Mouse (Mus musculus) stomach, embryonic 14.5 days (tissue): ENCODE results near the gene Sfxn5. TPM values are rescaled to one million over a fixed set of nuclear protein-coding genes. Genes with fewer than 3 reads are reported as not detected.

Source experiments
- ATAC-seq: fragments of 200-750 bp; cut with Nextera tagmentation; 2 replicates; pipeline ENCODE4 v1.8.0; 2017; ENCODE audit warnings: low read depth, moderate TSS enrichment; ENCODE audit not compliant: insufficient number of reproducible peaks, insufficient read depth, low FRiP score
- H3K27ac ChIP-seq: fragments of 300-500 bp; sonication (generic); 2 replicates; pipeline ENCODE4 v1.5.1; 2014; ENCODE audit warnings: mild to moderate bottlenecking, low read length, moderate library complexity, mixed read lengths
- H3K27me3 ChIP-seq: fragments of 300-500 bp; sonication (generic); 2 replicates; pipeline ENCODE4 v1.6.1; 2014; ENCODE audit warnings: low read length, control low read depth, mixed read lengths; ENCODE audit not compliant: control insufficient read depth, insufficient read depth
- H3K36me3 ChIP-seq: fragments of 300-500 bp; sonication (generic); 2 replicates; pipeline ENCODE4 v1.6.1; 2014; ENCODE audit warnings: mild to moderate bottlenecking, control low read depth, low read length, moderate library complexity, mixed read lengths; ENCODE audit not compliant: control insufficient read depth, insufficient read depth
- H3K4me1 ChIP-seq: fragments of 300-500 bp; sonication (generic); 2 replicates; pipeline ENCODE4 v1.6.1; 2014; ENCODE audit warnings: low read length, control low read depth, mixed read lengths; ENCODE audit not compliant: control insufficient read depth, insufficient read depth
- H3K4me2 ChIP-seq: fragments of 300-500 bp; sonication (generic); replicated peaks from 2 replicates; pipeline ENCODE4 v1.6.1; 2014; ENCODE audit warnings: low read depth, low read length, control low read depth
- H3K4me3 ChIP-seq: fragments of 300-500 bp; sonication (generic); 2 replicates; pipeline ENCODE4 v1.5.1; 2014; ENCODE audit warnings: low read depth, low read length, control low read depth
- H3K9ac ChIP-seq: fragments of 300-500 bp; sonication (generic); replicated peaks from 2 replicates; pipeline ENCODE4 v1.6.1; 2014; ENCODE audit warnings: low read depth, mild to moderate bottlenecking, control low read depth, low read length, moderate library complexity, mixed read lengths
- H3K9me3 ChIP-seq: fragments of 300-500 bp; sonication (generic); 2 replicates; pipeline ENCODE4 v1.6.1; 2016; ENCODE audit warnings: low read depth, low read length, control low read depth; ENCODE audit not compliant: control insufficient read depth
- WGBS: fragments of 180-500 bp; shearing (Covaris S2); extraction: QIAGEN DNeasy Blood & Tissue Kit; methylation state at CpG from one replicate; pipeline ENCODE4 v1.1.7; 2014; 5-methylcytosine and 5-hydroxymethylcytosine counted together
- polyA plus RNA-seq: library from polyadenylated mRNA; unstranded; fragments of >200 nt; fragmentation: Nextera tagmentation; extraction: Ambion mirVana; gene quantifications from 2 replicates; pipeline ENCODE4 v1.2.1, GENCODE M21; 2014

Gene Sfxn5
- polyA plus RNA-seq, 1 experiment from 2014 or later: 13.0 TPM

GRCm38 (mm10) chr6:85369181-85369860 is 36.1 kb upstream of the Sfxn5 start:
- no peak overlapping the region for H3K4me2 ChIP-seq
- no peaks in the 10 kb centered on the region for H3K9me3 ChIP-seq
- ATAC-seq: no peak
- H3K4me1 ChIP-seq: peaks cover 26% of the 10 kb centered on the region; the same call in 1 of the 2 replicates
- no peak overlapping the region; the same call in 1 of the 2 replicates for H3K27ac ChIP-seq
- no peak overlapping the region for H3K4me3 ChIP-seq
- H3K36me3 ChIP-seq: no peaks in the 10 kb centered on the region
- H3K9ac ChIP-seq: no peak overlapping the region
- 64% methylated on average over 5 of the region's 5 CpGs for WGBS
- H3K27me3 ChIP-seq: no peaks in the 10 kb centered on the region

GRCm38 (mm10) chr6:85368722-85369121 is 35.5 kb upstream of the Sfxn5 start:
- Histone ChIP-seq H3K9ac (no peak overlapping the region), H3K27me3 (no peaks in the 10 kb centered on the region), H3K36me3 (no peaks in the 10 kb centered on the region), H3K4me2 (no peak overlapping the region), H3K4me1 (peaks cover 26% of the 10 kb centered on the region; the same call in 1 of the 2 replicates), H3K9me3 (no peaks in the 10 kb centered on the region), H3K4me3 (no peak overlapping the region), H3K27ac (no peak overlapping the region; the same call in 1 of the 2 replicates)
- 61% methylated on average over 5 of the region's 5 CpGs for WGBS
- ATAC-seq: no peak

DNA sequence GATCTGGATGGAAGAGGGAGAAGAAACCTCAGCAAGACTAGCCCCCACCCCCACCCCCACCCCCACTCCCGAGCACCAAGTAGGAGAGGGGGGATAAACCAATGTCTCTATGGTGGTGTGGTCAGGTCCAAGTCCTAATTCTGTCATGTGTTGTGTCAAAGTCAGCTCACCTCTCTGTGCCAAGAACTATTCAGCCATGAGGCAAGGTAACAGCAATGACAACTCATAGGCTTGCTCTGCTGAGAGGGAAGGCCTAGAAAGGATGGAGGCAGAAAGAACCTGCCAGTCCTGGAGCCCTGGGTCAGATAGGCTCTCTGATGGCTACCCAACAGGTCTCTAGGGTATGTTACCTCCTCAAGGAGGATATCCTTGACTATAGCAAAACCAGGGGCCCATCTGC is 34.9 kb upstream of the Sfxn5 start:
- Histone ChIP-seq H3K27ac (no peak overlapping the region), H3K27me3 (no peaks in the 10 kb centered on the region), H3K9me3 (no peaks in the 10 kb centered on the region), H3K4me1 (peaks cover 26% of the 10 kb centered on the region; the same call in 1 of the 2 replicates), H3K36me3 (no peaks in the 10 kb centered on the region), H3K9ac (no peak overlapping the region), H3K4me3 (no peak overlapping the region), H3K4me2 (no peak overlapping the region)
- 85% methylated on average over 1 of the region's 1 CpGs for WGBS
- ATAC-seq: no peak

- H3K9ac ChIP-seq: no peak overlapping the region
- no peaks in the 10 kb centered on the region for H3K9me3 ChIP-seq
- H3K4me1 ChIP-seq: peaks cover 16% of the 10 kb centered on the region; the same call in 1 of the 2 replicates
- no peak overlapping the region for H3K4me2 ChIP-seq
- H3K36me3 ChIP-seq: no peaks in the 10 kb centered on the region
- H3K4me3 ChIP-seq: no peak overlapping the region
- H3K27ac ChIP-seq: no peak overlapping the region
- WGBS: 56% methylated on average over 1 of the region's 1 CpGs
- H3K27me3 ChIP-seq: no peaks in the 10 kb centered on the region
- ATAC-seq: 0 out of 2 replicates have a peak, but pooled peaks have one; percentile 16
Measured at GRCm38 (mm10) chr6:85366387-85366786, 33.2 kb upstream of the Sfxn5 start.

GRCm38 (mm10) chr6:85364439-85364838 is 31.2 kb upstream of the Sfxn5 start:
- ATAC-seq: no peak
- H3K27ac ChIP-seq: no peak overlapping the region
- no peaks in the 10 kb centered on the region for H3K27me3 ChIP-seq
- H3K4me3 ChIP-seq: no peak overlapping the region
- no peaks in the 10 kb centered on the region for H3K9me3 ChIP-seq
- no peak overlapping the region for H3K9ac ChIP-seq
- no peak overlapping the region for H3K4me2 ChIP-seq
- H3K36me3 ChIP-seq: no peaks in the 10 kb centered on the region
- 67% methylated on average over 5 of the region's 5 CpGs for WGBS
- H3K4me1 ChIP-seq: peaks cover 15% of the 10 kb centered on the region; the same call in 1 of the 2 replicates

- H3K9ac ChIP-seq: no peak overlapping the region
- H3K9me3 ChIP-seq: no peaks in the 10 kb centered on the region
- H3K4me2 ChIP-seq: no peak overlapping the region
- H3K36me3 ChIP-seq: no peaks in the 10 kb centered on the region
- H3K4me1 ChIP-seq: peaks cover 11% of the 10 kb centered on the region; the same call in 1 of the 2 replicates
- H3K27ac ChIP-seq: no peak overlapping the region
- H3K4me3 ChIP-seq: no peak overlapping the region
- 78% methylated on average over 4 of the region's 4 CpGs for WGBS
- no peak for ATAC-seq
- no peaks in the 10 kb centered on the region for H3K27me3 ChIP-seq
Measured at GRCm38 (mm10) chr6:85363906-85364260, 30.7 kb upstream of the Sfxn5 start.

DNA sequence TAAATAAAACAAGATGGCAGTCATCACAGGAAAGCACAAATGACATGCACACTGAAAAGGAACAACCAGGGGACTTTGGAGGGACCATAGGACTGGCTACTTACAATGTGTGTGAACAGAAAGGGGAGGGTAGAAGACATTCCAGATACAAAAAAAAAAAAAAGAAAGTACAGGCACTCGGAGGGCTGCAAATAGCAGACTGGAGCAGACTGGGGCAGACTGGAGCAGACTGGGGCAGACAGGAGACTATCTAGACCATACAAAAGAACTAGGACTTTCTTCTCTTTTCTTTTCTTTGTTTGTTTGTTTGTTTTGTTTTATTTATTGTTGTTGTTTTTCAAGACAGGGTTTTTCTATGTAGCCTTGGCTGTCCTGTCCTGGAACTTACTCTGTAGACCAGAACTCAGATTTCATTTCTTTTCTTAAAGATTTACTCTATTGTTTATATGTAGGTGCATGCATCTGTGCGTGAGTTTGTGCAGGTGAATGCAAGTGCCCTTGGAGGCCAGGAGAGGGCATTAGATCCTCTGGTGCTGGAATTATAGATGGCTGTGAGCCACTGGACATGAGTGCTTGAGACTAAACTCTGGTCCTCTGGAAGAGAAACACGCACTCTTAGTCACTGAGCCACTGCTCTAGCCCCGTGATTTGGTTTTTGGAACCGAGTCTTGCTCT is 30.1 kb upstream of the Sfxn5 start:
- Histone ChIP-seq H3K4me3 (no peak overlapping the region), H3K9me3 (no peaks in the 10 kb centered on the region), H3K9ac (no peak overlapping the region), H3K36me3 (no peaks in the 10 kb centered on the region), H3K27me3 (no peaks in the 10 kb centered on the region), H3K4me2 (no peak overlapping the region), H3K27ac (no peak overlapping the region), H3K4me1 (peaks cover 7% of the 10 kb centered on the region; the same call in 1 of the 2 replicates)
- 92% methylated on average over 5 of the region's 5 CpGs for WGBS
- ATAC-seq: no peak

DNA sequence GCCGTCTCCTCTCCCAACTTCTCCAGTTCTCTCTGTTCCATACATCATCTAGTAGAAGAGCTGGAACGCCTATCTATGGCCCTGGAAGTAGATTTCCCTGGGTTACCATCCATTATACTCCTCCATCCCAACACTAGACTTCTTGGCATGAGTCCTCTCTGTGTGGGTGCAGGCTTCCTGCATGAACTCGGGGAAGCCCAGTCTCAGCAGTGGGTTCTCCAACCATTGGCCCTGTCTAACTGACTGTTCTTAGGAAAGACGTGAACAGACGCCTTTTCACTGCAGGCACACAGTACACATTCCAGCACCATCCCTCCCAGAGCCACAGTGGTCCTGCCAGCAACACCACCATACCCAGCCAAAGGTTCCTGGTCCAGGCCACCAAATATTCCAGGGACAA is 29.4 kb upstream of the Sfxn5 start:
- H3K27me3 ChIP-seq: no peaks in the 10 kb centered on the region
- H3K4me2 ChIP-seq: no peak overlapping the region
- H3K4me1 ChIP-seq: peaks cover 7% of the 10 kb centered on the region; the same call in 1 of the 2 replicates
- WGBS: 81% methylated on average over 5 of the region's 5 CpGs
- H3K36me3 ChIP-seq: no peaks in the 10 kb centered on the region
- H3K9ac ChIP-seq: no peak overlapping the region
- no peaks in the 10 kb centered on the region for H3K9me3 ChIP-seq
- H3K4me3 ChIP-seq: no peak overlapping the region
- ATAC-seq: no peak
- H3K27ac ChIP-seq: no peak overlapping the region
